Mouse (Mus musculus): Measurements from ENCODE around the gene Pcca. TPM values are rescaled to one million over a fixed set of nuclear protein-coding genes. Genes with fewer than 3 reads are reported as not detected.
A peak's percentile ranks its signal among the peaks of the same experiment; 100 is the strongest.

Gene Pcca
- total and polyA plus RNA-seq, 3 experiments, result 38.6 to 102 (median 86.0) TPM

DNA sequence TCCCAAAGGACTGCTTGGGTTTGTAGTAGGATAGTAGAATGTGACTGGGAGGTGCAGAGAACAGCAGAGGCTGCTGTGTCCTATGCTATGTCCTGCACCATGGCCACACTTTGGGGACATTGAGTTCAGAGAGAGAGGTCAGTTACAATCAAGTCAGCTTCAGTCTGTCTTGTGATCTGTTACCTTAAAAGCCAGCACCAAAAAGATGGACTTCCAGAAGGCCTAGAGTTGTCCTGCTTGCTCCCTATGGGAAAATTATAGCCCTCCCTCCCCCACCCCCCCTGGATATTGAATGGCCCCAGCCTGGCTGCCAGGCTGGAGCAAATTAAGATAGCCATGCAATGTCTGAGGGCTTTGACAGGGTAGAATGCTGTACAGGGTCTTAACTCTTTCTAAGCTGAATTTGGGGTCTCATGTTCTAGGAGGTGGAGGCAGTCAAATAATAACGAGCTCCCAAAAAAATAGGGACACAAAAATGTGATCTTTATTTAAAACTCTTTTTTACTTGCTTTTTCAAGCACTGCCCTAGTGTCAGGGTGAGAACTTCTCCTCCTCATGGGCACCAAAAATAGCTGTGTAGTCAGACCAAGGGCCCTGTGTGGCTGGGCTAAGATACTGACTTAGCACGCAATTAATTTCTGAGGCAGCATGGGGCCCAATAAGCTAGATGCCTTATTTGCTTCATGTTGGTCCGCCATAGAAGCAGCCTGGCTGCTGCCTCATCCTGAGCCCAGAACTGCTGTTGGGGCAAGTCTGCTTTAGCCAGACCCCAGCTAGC lies 353.8 kb downstream of the Pcca start:
- Histone ChIP-seq H3K9ac (ENCODE audit: low read depth, low read length) (no peak overlapping the region), H3K79me2 (replicated peaks; ENCODE audit: control insufficient read depth, insufficient read depth, low read length) (no peaks in the 10 kb centered on the region), H3K36me3 (ENCODE audit: control insufficient read depth, insufficient read depth, low read length) (no peaks in the 10 kb centered on the region), H3K4me3 (no peak overlapping the region), H3K4me1 (ENCODE audit: control insufficient read depth, insufficient read depth, low read length) (peaks cover 1% of the 10 kb centered on the region; the same call in 1 of the 2 replicates), H3K27me3 (ENCODE audit: control insufficient read depth, insufficient read depth, low read length) (no peaks in the 10 kb centered on the region), H3K27ac (no peak overlapping the region)
- DNase-seq, result no peak
- intact Hi-C loops (cut with DNase I), result no loop called here
- WGBS, result 78% methylated on average over 3 of the region's 3 CpGs
- TF ChIP-seq POLR2A (IDR thresholded peaks at IDR 0.05; ENCODE audit: insufficient read depth, low read depth, low read length) (no peak), EP300 (IDR thresholded peaks at IDR 0.05; ENCODE audit: insufficient read depth, low read depth, low read length) (no peak), CTCF (IDR thresholded peaks at IDR 0.05) (no peak)

DNA sequence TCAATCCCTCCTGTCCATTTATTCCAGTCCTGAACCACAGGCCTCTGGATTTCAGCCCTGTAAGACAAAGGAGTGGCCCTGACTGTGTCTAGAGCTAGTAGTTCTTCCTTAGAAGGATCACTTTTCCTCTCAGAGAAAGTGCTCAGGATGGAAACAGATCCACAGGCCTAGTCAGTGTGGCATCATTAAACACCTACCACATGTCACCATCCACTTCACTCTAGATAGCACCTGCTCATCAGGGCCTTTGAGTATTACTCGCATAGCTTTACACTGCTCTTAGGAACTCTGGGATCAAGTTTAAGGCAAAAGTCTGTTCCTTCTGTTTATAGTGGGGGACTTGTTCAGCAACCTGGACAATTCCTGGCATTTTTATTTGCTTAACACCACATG lies 354.4 kb downstream of the Pcca start:
- H3K27me3 ChIP-seq (ENCODE audit: control insufficient read depth, insufficient read depth, low read length), result no peaks in the 10 kb centered on the region
- TF ChIP-seq POLR2A (IDR thresholded peaks at IDR 0.05; ENCODE audit: insufficient read depth, low read depth, low read length), result no peak
- no peak for TF ChIP-seq CTCF (IDR thresholded peaks at IDR 0.05)
- TF ChIP-seq EP300 (IDR thresholded peaks at IDR 0.05; ENCODE audit: insufficient read depth, low read depth, low read length), result no peak
- 67% methylated on average over 1 of the region's 1 CpGs for WGBS
- no peak overlapping the region for H3K4me3 ChIP-seq
- H3K4me1 ChIP-seq (ENCODE audit: control insufficient read depth, insufficient read depth, low read length), result peaks cover 1% of the 10 kb centered on the region; the same call in 1 of the 2 replicates
- no peak overlapping the region for H3K9ac ChIP-seq (ENCODE audit: low read depth, low read length)
- no peak for DNase-seq
- no peaks in the 10 kb centered on the region for H3K79me2 ChIP-seq (replicated peaks; ENCODE audit: control insufficient read depth, insufficient read depth, low read length)
- H3K36me3 ChIP-seq (ENCODE audit: control insufficient read depth, insufficient read depth, low read length), result no peaks in the 10 kb centered on the region
- no peak overlapping the region for H3K27ac ChIP-seq
- intact Hi-C loops (cut with DNase I), result no loop called here

DNA sequence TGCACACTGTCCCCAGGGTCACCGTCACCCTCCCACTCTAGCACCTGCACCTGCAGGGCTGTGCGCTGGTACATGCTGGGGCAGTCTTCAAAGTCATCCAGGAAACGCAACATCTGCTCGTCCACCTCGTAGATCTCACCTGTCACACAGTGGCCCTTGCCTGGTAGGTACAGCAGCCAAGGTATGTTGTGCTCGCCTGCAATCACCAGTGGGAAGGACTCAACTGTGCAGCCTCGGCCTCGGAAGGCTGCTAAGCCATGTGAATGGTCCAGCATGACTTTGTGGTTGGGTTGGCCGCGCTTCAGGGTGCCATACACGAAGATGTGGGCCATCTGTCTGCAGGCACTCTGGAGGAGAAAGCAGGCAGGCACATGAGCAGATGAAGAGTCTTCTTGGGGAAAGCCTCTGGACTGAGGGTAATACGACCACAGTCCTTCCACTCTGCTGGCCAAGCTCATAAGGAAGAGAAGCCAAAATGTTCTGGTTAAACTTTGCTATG lies 357.4 kb downstream of the Pcca start:
- Histone ChIP-seq H3K4me3 (no peak overlapping the region), H3K36me3 (ENCODE audit: control insufficient read depth, insufficient read depth, low read length) (no peaks in the 10 kb centered on the region), H3K27me3 (ENCODE audit: control insufficient read depth, insufficient read depth, low read length) (no peaks in the 10 kb centered on the region), H3K9ac (ENCODE audit: low read depth, low read length) (no peak overlapping the region), H3K79me2 (replicated peaks; ENCODE audit: control insufficient read depth, insufficient read depth, low read length) (no peaks in the 10 kb centered on the region), H3K4me1 (ENCODE audit: control insufficient read depth, insufficient read depth, low read length) (peaks cover 1% of the 10 kb centered on the region; the same call in 1 of the 2 replicates), H3K27ac (no peak overlapping the region)
- 92% methylated on average over 12 of the region's 12 CpGs for WGBS
- TF ChIP-seq CTCF (IDR thresholded peaks at IDR 0.05) (no peak), POLR2A (IDR thresholded peaks at IDR 0.05; ENCODE audit: insufficient read depth, low read depth, low read length) (no peak), EP300 (IDR thresholded peaks at IDR 0.05; ENCODE audit: insufficient read depth, low read depth, low read length) (no peak)
- intact Hi-C loops (cut with DNase I), result no loop called here
- DNase-seq, result no peak

DNA sequence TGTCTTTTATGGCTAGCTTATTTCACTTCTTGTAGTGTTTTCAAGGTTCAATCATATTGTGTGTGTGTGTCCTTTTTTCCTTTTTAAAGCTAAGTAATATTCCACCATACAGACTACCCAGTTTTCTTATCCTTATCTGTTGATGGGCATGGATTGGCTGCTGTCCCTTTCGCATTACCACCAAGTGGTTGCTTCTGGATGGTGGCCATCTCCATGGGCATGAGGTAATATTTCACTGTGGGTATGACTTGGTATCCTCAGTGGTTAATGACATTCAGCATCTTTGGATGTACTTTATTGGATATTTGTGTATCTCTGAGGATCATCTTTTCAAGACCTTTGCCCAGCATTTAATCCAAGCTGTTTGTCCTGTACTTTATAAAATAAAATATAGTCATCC lies 362.0 kb downstream of the Pcca start:
- DNase-seq, result no peak
- Histone ChIP-seq H3K27me3 (ENCODE audit: control insufficient read depth, insufficient read depth, low read length) (no peaks in the 10 kb centered on the region), H3K9ac (ENCODE audit: low read depth, low read length) (no peak overlapping the region), H3K4me3 (no peak overlapping the region), H3K36me3 (ENCODE audit: control insufficient read depth, insufficient read depth, low read length) (no peaks in the 10 kb centered on the region), H3K4me1 (ENCODE audit: control insufficient read depth, insufficient read depth, low read length) (no peaks in the 10 kb centered on the region), H3K79me2 (replicated peaks; ENCODE audit: control insufficient read depth, insufficient read depth, low read length) (no peaks in the 10 kb centered on the region), H3K27ac (no peak overlapping the region)
- TF ChIP-seq CTCF (IDR thresholded peaks at IDR 0.05) (no peak), POLR2A (IDR thresholded peaks at IDR 0.05; ENCODE audit: insufficient read depth, low read depth, low read length) (no peak), EP300 (IDR thresholded peaks at IDR 0.05; ENCODE audit: insufficient read depth, low read depth, low read length) (no peak)
- WGBS, result 91% methylated on average over 1 of the region's 1 CpGs
- intact Hi-C loops (cut with DNase I), result no loop called here

DNA sequence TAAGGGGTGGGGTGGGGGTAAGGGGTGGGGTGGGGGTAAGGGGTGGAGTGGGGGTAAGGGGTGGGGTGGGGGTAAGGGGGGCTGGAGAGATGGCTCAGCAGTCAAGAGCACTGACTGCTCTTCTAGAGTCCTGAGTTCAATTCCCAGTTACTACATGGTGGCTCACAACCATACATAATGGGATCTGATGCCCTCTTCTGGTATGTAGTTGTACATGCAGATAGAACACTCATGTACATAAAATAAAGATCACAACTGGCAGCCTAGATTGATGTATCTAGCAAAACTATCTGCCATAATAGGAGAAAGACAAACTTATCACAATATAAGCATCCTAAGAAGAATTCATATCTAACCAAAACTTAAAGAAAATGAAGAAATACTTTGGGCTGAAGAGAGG lies 364.4 kb downstream of the Pcca start:
- Histone ChIP-seq H3K27me3 (ENCODE audit: control insufficient read depth, insufficient read depth, low read length) (no peaks in the 10 kb centered on the region), H3K27ac (no peak overlapping the region), H3K79me2 (replicated peaks; ENCODE audit: control insufficient read depth, insufficient read depth, low read length) (no peaks in the 10 kb centered on the region), H3K36me3 (ENCODE audit: control insufficient read depth, insufficient read depth, low read length) (peaks cover 3% of the 10 kb centered on the region), H3K4me3 (no peak overlapping the region), H3K4me1 (ENCODE audit: control insufficient read depth, insufficient read depth, low read length) (peaks cover 7% of the 10 kb centered on the region), H3K9ac (ENCODE audit: low read depth, low read length) (no peak overlapping the region)
- DNase-seq, result no peak
- intact Hi-C loops (cut with DNase I), result no loop called here
- TF ChIP-seq EP300 (IDR thresholded peaks at IDR 0.05; ENCODE audit: insufficient read depth, low read depth, low read length) (no peak), POLR2A (IDR thresholded peaks at IDR 0.05; ENCODE audit: insufficient read depth, low read depth, low read length) (no peak), CTCF (IDR thresholded peaks at IDR 0.05) (peak; percentile 32)

DNA sequence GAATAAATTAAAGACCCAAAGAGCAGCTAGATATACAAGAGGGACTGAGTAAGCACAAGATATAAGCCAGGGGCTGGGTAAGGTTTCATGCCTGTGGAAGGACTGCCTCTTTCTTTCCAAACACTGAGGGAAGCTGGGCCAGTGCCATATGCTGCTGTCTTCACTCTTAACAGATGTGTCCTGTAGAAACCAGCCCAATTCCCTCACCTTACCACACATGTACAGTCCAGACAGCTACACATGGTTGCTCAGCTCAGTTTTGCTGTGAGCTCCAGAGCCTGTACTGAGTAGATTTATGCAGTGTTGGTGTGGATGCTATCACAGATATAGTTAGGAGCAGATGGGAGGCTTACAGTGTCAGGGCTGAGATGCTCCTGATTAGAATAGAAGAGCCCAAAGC lies 366.6 kb downstream of the Pcca start:
- Histone ChIP-seq H3K4me1 (ENCODE audit: control insufficient read depth, insufficient read depth, low read length) (peaks cover 7% of the 10 kb centered on the region), H3K4me3 (no peak overlapping the region), H3K79me2 (replicated peaks; ENCODE audit: control insufficient read depth, insufficient read depth, low read length) (no peaks in the 10 kb centered on the region), H3K36me3 (ENCODE audit: control insufficient read depth, insufficient read depth, low read length) (peaks cover 6% of the 10 kb centered on the region), H3K27me3 (ENCODE audit: control insufficient read depth, insufficient read depth, low read length) (no peaks in the 10 kb centered on the region), H3K9ac (ENCODE audit: low read depth, low read length) (no peak overlapping the region), H3K27ac (no peak overlapping the region)
- DNase-seq, result no peak
- intact Hi-C loops (cut with DNase I), result no loop called here
- TF ChIP-seq EP300 (IDR thresholded peaks at IDR 0.05; ENCODE audit: insufficient read depth, low read depth, low read length) (no peak), POLR2A (IDR thresholded peaks at IDR 0.05; ENCODE audit: insufficient read depth, low read depth, low read length) (no peak), CTCF (IDR thresholded peaks at IDR 0.05) (no peak)
